Mouse (Mus musculus) bone marrow macrophage, adult 2 months (primary cell): Measurements from ENCODE around the gene Gm47841. TPM values are rescaled to one million over a fixed set of nuclear protein-coding genes. Genes with fewer than 3 reads are reported as not detected.

Experiments
- H3K27ac ChIP-seq: 2 replicates; pipeline ENCODE4 v1.5.1; 2012; ENCODE audit warnings: low read depth, low read length; ENCODE audit not compliant: insufficient read depth
- H3K4me1 ChIP-seq: 2 replicates; pipeline ENCODE4 v1.6.1; 2012; ENCODE audit warnings: low read length; ENCODE audit not compliant: control insufficient read depth, insufficient read depth
- H3K4me3 ChIP-seq: 2 replicates; pipeline ENCODE4 v1.5.1; 2012; ENCODE audit warnings: mild to moderate bottlenecking, low read length, moderate library complexity; ENCODE audit not compliant: insufficient read depth
- CTCF ChIP-seq: IDR thresholded peaks from 2 replicates; pipeline ENCODE4 v1.5.1; 2012; ENCODE audit warnings: low read depth, mild to moderate bottlenecking, low read length, moderate library complexity
- POLR2A ChIP-seq: IDR thresholded peaks from 2 replicates; pipeline ENCODE4 v1.6.1; 2012; ENCODE audit warnings: mild to moderate bottlenecking, low read depth, low read length, borderline replicate concordance
- polyA plus RNA-seq: library from polyadenylated mRNA; stranded (reverse); fragments of >200 nt; gene quantifications from 2 replicates; pipeline ENCODE4 v1.2.4, GENCODE M21; 2012; ENCODE audit not compliant: missing spikeins, insufficient read depth, insufficient read length

Gm47841 gene
- polyA plus RNA-seq, result not detected in 2 replicates

DNA sequence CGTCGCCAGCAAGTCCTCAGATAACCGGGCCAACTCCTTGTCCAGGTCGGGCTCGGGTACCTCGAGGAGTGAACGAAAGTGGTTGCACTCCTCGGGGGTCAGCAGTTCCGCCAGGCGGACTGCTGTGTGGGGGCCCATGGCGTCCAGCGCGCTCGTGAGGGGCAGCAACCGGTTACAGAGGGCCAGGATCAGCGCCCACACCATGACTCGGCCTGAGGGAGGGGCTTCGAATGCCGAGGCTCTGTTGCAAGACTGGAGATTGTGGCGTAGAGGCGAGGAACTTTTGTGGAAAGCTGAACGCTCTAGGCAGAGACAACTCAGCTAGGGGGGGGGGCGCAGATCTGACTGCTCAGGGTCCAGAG lies at the start of gene Gm47841:
TSS of gene Gm47841 (minus strand) at position 204 of the 362 bp plus-strand sequence.
- H3K4me3 ChIP-seq, result no peak within 1 kb of the TSS
- H3K4me1 ChIP-seq, result no peaks in the 10 kb centered on the region
- no peak within 1 kb of the TSS for H3K27ac ChIP-seq
- TF ChIP-seq CTCF, result no peak
- no peak for TF ChIP-seq POLR2A

DNA sequence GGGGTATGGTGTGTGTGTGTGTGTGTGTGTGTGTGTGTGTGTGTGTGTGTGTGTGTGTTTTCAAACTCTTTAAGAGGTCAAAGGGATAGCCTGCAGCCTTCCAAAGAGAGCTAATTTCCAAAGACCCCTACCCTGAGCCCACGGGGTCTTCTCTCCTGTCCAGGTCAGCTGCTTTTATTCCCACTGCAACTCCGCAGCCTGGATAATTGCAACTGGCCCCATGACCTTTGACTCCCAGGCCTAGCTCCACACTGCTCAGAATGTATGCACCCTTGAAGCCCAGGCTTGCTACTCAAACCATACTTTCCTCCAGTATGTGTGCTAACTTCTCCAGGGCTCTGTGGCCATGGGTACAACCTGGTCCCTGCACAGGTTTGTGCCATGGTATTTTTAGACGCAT lies 48.2 kb upstream of the Gm47841 start:
- Histone ChIP-seq H3K4me3 (no peak overlapping the region), H3K27ac (no peak overlapping the region), H3K4me1 (peaks cover 16% of the 10 kb centered on the region)
- TF ChIP-seq POLR2A (no peak), CTCF (no peak)

DNA sequence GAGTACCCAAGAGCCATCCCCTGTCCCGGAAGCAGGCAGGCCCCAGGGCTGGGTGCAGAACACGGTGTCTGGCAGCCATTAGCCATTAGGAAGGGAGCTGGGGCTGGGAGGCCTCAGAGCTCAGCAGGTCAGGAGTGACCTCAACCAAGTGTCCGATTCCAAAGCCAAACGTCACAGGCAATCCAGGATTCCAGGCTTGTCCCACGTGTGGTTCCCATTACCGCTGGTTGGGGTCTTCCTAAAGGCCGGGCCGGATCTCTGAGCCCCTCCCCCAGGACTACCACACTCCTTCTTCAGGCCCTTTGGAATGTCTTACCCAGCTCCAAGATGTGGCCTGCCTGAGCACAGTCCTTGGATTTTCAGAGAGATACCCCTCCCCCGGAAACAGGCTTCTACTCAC lies 47.8 kb upstream of the Gm47841 start:
- peaks cover 16% of the 10 kb centered on the region for H3K4me1 ChIP-seq
- TF ChIP-seq POLR2A (no peak), CTCF (no peak)
- H3K4me3 ChIP-seq, result no peak overlapping the region
- H3K27ac ChIP-seq, result no peak overlapping the region

DNA sequence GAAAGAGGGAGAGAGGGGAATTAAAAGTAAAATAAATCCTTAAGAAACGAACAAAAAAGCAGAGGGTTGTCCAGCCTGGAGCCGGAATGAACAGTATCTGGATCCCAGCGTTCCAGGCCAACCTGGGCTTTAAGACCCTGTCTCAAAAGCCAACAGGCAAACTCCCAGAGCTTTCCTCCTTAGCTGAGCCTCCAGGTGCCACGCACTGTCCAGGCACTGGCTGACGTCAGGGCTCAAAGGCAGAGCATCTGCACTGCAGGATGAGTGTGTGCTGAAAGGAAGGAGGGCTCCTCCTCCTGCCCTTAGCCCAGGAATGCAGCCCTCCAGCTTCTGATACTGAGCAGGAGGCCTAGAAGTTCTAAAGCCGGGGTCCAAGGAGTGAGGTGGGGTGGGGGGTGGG lies 46.8 kb upstream of the Gm47841 start:
- H3K27ac ChIP-seq, result no peak overlapping the region
- no peak overlapping the region for H3K4me3 ChIP-seq
- H3K4me1 ChIP-seq, result peaks cover 16% of the 10 kb centered on the region
- no peak for TF ChIP-seq CTCF
- no peak for TF ChIP-seq POLR2A

DNA sequence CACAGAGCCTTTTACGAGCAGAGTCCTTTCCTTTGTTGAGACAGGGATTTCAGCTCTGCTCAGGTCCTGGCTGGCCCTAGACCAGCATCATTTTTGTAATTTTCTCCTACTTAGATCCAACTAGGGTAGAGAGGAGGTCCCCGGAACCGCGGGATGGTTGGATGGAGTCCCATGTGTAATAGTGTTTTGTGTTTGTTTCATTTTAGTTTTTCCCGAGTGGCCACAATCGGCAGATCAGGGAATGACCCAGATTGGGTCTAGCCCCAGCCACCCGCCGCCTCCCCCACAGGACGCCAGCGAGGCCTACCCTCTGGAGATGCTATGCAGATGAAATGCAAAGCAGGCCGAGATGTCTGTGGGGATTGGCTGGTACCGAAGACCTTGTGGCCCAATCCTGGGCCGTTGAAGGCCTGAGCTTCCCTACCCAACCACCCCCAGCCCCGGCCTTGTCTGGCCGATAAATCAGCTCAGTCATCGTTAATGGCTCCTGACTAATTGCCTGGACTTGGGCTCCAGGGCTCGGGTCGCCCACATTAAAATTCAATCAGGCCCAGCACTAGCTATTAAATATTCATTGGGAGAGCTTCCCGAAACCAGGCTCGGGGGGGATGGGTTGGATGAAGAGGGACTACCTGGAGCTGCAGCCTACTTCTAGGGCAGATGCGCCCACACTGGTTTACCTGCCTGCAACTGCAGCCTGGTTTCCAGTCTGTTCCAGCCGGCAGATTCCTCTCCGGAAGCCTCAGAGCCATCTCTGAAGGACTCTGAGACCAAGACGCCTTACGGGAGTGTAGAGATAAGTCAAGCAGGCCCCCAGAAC lies 45.8 kb upstream of the Gm47841 start:
- no peak overlapping the region for H3K4me3 ChIP-seq
- no peak for TF ChIP-seq POLR2A
- TF ChIP-seq CTCF, result no peak
- peaks cover 13% of the 10 kb centered on the region for H3K4me1 ChIP-seq
- H3K27ac ChIP-seq, result no peak overlapping the region

DNA sequence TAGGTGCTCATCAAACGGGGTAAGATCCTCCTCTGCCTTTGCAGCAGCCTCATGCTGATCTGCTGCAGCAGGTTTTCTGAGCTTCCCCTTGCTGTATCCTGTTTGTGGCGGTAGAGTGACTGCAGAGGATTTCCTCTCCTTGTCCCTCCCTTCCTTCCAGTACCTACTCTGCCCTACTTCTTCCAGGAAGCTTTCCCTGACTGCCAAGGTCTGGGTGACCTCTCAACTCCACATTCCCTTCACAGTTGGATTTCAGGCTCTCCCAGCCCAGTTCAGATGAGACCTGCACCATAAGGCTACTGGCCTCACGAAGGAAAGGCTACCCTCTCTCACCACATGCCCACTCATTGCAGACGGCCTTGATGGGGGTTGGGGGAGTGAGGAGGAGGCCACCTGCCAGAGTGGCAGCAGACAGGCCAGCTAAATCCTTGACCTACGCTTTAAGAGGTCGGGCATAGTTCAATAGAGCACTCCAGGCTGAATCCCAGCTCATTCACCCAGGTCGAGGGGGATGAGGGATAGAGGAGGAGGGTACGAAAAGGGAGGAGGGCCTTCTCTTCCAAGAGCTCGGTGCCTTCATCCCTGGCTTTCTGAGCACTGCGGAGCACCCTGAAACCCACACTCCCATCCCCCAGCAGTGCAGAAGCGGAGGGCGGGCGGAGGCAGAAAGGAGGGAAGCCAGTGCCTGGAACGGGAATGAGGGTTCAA lies 45.1 kb upstream of the Gm47841 start:
- no peak overlapping the region for H3K4me3 ChIP-seq
- H3K4me1 ChIP-seq, result peaks cover 19% of the 10 kb centered on the region
- H3K27ac ChIP-seq, result no peak overlapping the region
- TF ChIP-seq POLR2A, result no peak

DNA sequence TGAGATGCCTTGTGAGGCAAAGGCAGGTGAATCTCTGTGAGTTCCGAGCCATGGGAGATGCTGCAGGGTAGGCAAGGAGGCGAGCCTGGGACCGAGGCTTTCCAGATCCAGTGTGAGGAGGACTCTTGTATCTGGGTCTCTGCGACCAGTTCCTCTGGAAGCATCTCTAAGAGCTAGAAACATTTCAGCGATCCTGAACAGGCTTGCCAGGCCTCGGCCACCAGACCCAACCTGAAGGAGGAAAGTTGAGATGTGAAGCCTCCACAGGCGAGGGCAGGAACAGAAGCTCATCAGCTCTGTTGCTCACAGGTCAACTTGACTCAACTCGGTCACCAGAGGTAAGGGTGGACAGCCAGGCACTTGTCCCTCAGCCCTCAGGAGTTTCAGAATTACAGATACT lies 44.4 kb upstream of the Gm47841 start:
- H3K4me3 ChIP-seq, result no peak overlapping the region
- no peak for TF ChIP-seq POLR2A
- TF ChIP-seq CTCF, result no peak
- peaks cover 25% of the 10 kb centered on the region for H3K4me1 ChIP-seq
- H3K27ac ChIP-seq, result no peak overlapping the region

DNA sequence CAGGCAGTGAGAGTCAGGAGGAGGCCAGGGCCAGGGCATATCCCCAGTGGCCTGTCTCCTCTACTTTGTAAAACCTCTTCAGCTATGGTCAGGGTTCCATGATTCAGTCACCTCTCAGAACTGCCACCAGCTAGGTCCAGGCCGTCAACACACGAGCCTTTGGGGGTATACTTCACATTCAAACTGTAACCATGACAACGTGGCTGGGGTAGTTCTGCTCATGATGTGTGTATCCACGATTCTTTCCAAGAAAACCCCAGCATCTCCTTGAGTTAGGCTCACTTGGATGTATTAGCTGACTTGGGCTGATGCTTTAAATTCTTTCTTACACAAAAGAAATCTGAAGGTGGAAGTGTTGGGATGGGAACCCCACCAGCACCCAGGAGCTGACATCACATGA lies 41.1 kb upstream of the Gm47841 start:
- no peak overlapping the region for H3K4me3 ChIP-seq
- no peak overlapping the region for H3K27ac ChIP-seq
- TF ChIP-seq CTCF (no peak), POLR2A (no peak)
- peaks cover 31% of the 10 kb centered on the region for H3K4me1 ChIP-seq

DNA sequence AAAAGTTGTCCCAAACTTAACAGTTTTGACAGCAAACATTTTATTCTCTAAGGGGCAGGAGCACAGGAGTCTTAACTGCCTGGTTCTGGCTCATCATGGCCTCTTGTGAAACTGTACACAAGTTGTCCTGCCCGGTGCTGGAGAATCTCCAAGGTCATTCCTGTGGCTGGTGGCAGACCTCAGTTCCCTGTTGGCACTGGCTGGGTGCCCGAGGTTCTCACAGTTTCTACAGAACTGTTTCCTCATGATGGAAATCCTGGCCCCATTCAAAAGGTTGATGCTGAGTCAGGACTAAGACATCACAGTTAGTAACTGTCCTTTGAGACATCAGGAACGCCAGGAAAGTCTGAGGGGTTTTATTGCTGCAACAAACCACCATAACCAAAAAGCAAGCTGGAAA lies 39.8 kb upstream of the Gm47841 start:
- no peak for TF ChIP-seq CTCF
- TF ChIP-seq POLR2A, result no peak
- Histone ChIP-seq H3K4me3 (no peak overlapping the region), H3K4me1 (peaks cover 33% of the 10 kb centered on the region), H3K27ac (no peak overlapping the region)

DNA sequence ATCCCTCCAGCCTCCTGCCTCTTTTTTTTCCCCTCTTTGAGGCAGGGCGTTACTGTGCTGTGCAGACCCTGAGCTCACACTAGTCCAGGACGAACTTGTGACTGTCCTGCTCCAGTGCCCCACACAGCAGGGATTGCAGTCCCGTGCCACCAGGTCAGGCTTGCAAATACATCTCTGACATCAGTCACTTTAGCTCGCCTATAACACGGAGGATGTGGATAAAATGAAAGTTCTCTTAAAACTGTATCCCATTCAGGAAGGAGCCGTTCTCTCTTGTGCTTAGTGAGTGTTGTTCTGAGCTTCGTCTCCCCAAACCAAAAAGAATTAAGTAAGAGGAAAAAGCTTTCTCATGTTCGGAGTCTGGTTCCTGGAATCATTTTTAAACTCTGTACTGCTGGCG lies 39.3 kb upstream of the Gm47841 start:
- Histone ChIP-seq H3K4me1 (peaks cover 34% of the 10 kb centered on the region), H3K27ac (no peak overlapping the region), H3K4me3 (no peak overlapping the region)
- TF ChIP-seq CTCF, result no peak
